Mouse (Mus musculus): ENCODE measurements at regions not wholly inside any gene's neighbourhood (a gene's known extent, or its start where the extent isn't known, plus 50 kb on each side); places are given as distances from the start of the nearest gene placed in this dataset.
A peak's percentile ranks its signal among the peaks of the same experiment; 100 is the strongest.

GRCm38 (mm10) chr7:128998759-128999158 lies 254.0 kb downstream of the Sec23ip start:
- Histone ChIP-seq H3K4me1 (ENCODE audit: control insufficient read depth, insufficient read depth, low read length) (no peaks in the 10 kb centered on the region), H3K9ac (ENCODE audit: low read depth, low read length) (no peak overlapping the region), H3K36me3 (ENCODE audit: control insufficient read depth, insufficient read depth, low read length) (no peaks in the 10 kb centered on the region), H3K4me3 (ENCODE audit: low read depth, low read length) (no peak overlapping the region), H3K4me2 (ENCODE audit: low read depth, low read length) (no peak overlapping the region), H3K27me3 (replicated peaks; ENCODE audit: control insufficient read depth, insufficient read depth, low read length) (no peaks in the 10 kb centered on the region), H3K27ac (replicated peaks; ENCODE audit: low read depth, low read length) (no peak overlapping the region), H3K9me3 (ENCODE audit: control insufficient read depth, low read length) (no peaks in the 10 kb centered on the region)
- WGBS = 65% methylated on average over 4 of the region's 4 CpGs
- no peak for ATAC-seq (ENCODE audit: low read depth)
- DNase-seq (ENCODE audit: low spot score) = no peak

DNA sequence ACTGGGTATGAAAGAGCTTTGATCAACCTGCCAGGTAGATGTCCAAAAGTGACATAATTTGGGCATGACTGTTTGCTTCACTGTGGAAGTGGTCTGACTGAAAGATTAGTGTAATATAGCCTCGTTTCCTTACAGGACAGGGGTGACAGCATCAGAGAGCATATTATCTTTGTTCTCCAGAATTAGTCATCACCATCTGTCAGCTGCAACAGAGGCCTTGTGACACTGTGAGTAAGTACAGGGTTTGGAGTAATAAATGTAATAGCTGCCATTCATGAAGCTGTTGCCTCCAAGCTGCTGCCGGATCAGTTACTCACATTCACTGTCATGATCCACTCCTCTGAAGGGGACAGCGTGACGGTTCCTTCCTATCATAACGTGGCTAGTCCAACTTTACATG lies 254.4 kb upstream of the Plpp4 start:
- H3K9me3 ChIP-seq (ENCODE audit: control insufficient read depth, low read length) = no peaks in the 10 kb centered on the region
- 75% methylated on average over 5 of the region's 5 CpGs for WGBS
- H3K9ac ChIP-seq (ENCODE audit: low read depth, low read length) = no peak overlapping the region
- H3K27ac ChIP-seq (replicated peaks; ENCODE audit: low read depth, low read length) = no peak overlapping the region
- DNase-seq (ENCODE audit: low spot score) (no peak), ATAC-seq (ENCODE audit: low read depth) (no peak)
- no peaks in the 10 kb centered on the region for H3K27me3 ChIP-seq (replicated peaks; ENCODE audit: control insufficient read depth, insufficient read depth, low read length)
- H3K4me2 ChIP-seq (ENCODE audit: low read depth, low read length) = no peak overlapping the region
- no peaks in the 10 kb centered on the region for H3K36me3 ChIP-seq (ENCODE audit: control insufficient read depth, insufficient read depth, low read length)
- no peak overlapping the region for H3K4me3 ChIP-seq (ENCODE audit: low read depth, low read length)
- H3K4me1 ChIP-seq (ENCODE audit: control insufficient read depth, insufficient read depth, low read length) = no peaks in the 10 kb centered on the region

DNA sequence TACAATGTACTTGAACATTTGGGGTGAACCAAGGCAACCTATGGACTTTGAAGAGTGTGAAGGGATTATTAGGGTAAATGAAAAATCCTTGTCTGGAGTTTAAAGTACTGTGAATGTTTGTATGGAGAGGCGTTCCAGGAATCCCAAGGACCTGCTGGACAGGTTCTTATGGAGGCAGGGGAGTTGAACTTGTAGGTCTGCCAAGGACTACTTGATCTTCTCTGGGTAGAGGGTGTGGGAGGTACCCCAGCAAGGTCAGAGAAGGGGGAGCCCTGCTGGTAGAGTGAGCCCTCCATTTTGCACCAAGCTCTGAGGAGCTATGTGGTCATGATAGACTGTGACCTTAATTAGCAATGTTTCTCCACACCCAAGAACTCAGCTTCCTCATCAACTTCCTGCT lies 253.7 kb upstream of the Plpp4 start:
- 75% methylated on average over 1 of the region's 1 CpGs for WGBS

DNA sequence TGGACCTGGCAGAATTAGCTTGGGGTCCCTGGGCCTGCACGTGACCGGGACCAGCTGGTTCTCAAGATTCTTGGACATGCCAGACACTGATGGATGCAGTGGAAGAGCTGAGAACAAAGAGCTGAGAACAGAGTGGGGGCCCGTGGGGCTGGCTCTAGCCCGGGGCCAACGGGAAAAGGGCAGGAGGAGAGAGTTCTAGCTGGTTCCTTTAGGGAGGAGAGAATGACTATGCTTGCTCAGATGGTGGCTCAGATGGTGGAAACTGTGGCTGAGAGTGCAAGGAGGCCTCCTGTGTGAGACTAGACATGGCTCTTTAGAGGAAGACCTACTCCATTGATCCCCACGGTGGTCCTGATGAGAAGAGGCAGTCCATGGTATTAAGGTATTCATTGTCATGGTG lies 240.5 kb upstream of the Plpp4 start:
- Histone ChIP-seq H3K9me3 (ENCODE audit: control insufficient read depth, low read length) (no peaks in the 10 kb centered on the region), H3K4me2 (ENCODE audit: low read depth, low read length) (no peak overlapping the region), H3K4me3 (ENCODE audit: low read depth, low read length) (no peak overlapping the region), H3K9ac (ENCODE audit: low read depth, low read length) (no peak overlapping the region), H3K27me3 (replicated peaks; ENCODE audit: control insufficient read depth, insufficient read depth, low read length) (no peaks in the 10 kb centered on the region), H3K36me3 (ENCODE audit: control insufficient read depth, insufficient read depth, low read length) (no peaks in the 10 kb centered on the region), H3K27ac (replicated peaks; ENCODE audit: low read depth, low read length) (no peak overlapping the region), H3K4me1 (ENCODE audit: control insufficient read depth, insufficient read depth, low read length) (no peaks in the 10 kb centered on the region)
- no peak for DNase-seq (ENCODE audit: low spot score)
- no peak for ATAC-seq (ENCODE audit: low read depth)
- 80% methylated on average over 6 of the region's 6 CpGs for WGBS

More for the DNA sequence above, 253.7 kb upstream of the Plpp4 start:
- no peak overlapping the region for H3K4me2 ChIP-seq (ENCODE audit: low read depth, low read length)
- H3K9me3 ChIP-seq (ENCODE audit: control insufficient read depth, low read length) = no peaks in the 10 kb centered on the region
- no peak overlapping the region for H3K27ac ChIP-seq (replicated peaks; ENCODE audit: low read depth, low read length)
- H3K4me3 ChIP-seq (ENCODE audit: low read depth, low read length) = no peak overlapping the region
- no peaks in the 10 kb centered on the region for H3K36me3 ChIP-seq (ENCODE audit: control insufficient read depth, insufficient read depth, low read length)
- no peaks in the 10 kb centered on the region for H3K27me3 ChIP-seq (replicated peaks; ENCODE audit: control insufficient read depth, insufficient read depth, low read length)
- ATAC-seq (ENCODE audit: low read depth) (no peak), DNase-seq (ENCODE audit: low spot score) (no peak)
- no peak overlapping the region for H3K9ac ChIP-seq (ENCODE audit: low read depth, low read length)
- H3K4me1 ChIP-seq (ENCODE audit: control insufficient read depth, insufficient read depth, low read length) = no peaks in the 10 kb centered on the region

GRCm38 (mm10) chr7:129027116-129027515 lies 229.7 kb upstream of the Plpp4 start:
- Histone ChIP-seq H3K9me3 (ENCODE audit: control insufficient read depth, low read length) (no peaks in the 10 kb centered on the region), H3K27ac (replicated peaks; ENCODE audit: low read depth, low read length) (no peak overlapping the region), H3K9ac (ENCODE audit: low read depth, low read length) (no peak overlapping the region), H3K4me2 (ENCODE audit: low read depth, low read length) (no peak overlapping the region), H3K36me3 (ENCODE audit: control insufficient read depth, insufficient read depth, low read length) (no peaks in the 10 kb centered on the region), H3K27me3 (replicated peaks; ENCODE audit: control insufficient read depth, insufficient read depth, low read length) (no peaks in the 10 kb centered on the region), H3K4me1 (ENCODE audit: control insufficient read depth, insufficient read depth, low read length) (no peaks in the 10 kb centered on the region), H3K4me3 (ENCODE audit: low read depth, low read length) (no peak overlapping the region)
- DNase-seq (ENCODE audit: low spot score) = peak; percentile 23
- WGBS = 80% methylated on average over 2 of the region's 2 CpGs
- no peak for ATAC-seq (ENCODE audit: low read depth)

DNA sequence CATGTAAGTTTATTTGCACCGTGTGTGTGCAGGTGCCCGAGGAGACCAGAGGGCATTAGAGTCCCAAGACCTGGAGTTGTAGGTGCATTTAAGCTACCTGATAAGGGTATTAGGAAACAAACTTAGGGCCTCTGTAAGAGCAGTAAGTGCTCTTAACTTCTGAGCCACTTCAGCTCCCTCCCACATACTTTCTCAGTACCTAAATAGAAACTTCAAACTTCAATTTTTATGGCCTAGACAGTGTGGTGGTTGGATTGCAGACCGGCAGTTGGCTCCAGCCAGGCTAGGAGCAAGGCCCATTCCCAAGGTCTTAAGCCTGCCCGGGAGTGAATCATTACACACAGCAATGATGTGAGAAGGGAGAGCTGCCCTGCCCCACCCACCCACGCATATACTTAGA lies 208.8 kb upstream of the Plpp4 start:
- WGBS = 76% methylated on average over 5 of the region's 5 CpGs
- no peak overlapping the region for H3K4me2 ChIP-seq (ENCODE audit: low read depth, low read length)
- no peak for ATAC-seq (ENCODE audit: low read depth)

GRCm38 (mm10) chr7:129049726-129050125 lies 207.1 kb upstream of the Plpp4 start:
- H3K4me2 ChIP-seq (ENCODE audit: low read depth, low read length) = no peak overlapping the region
- H3K4me3 ChIP-seq (ENCODE audit: low read depth, low read length) = no peak overlapping the region
- H3K27ac ChIP-seq (replicated peaks; ENCODE audit: low read depth, low read length) = no peak overlapping the region
- no peaks in the 10 kb centered on the region for H3K4me1 ChIP-seq (ENCODE audit: control insufficient read depth, insufficient read depth, low read length)
- H3K36me3 ChIP-seq (ENCODE audit: control insufficient read depth, insufficient read depth, low read length) = no peaks in the 10 kb centered on the region
- peak; percentile 17 for DNase-seq (ENCODE audit: low spot score)
- H3K9ac ChIP-seq (ENCODE audit: low read depth, low read length) = no peak overlapping the region
- no peaks in the 10 kb centered on the region for H3K27me3 ChIP-seq (replicated peaks; ENCODE audit: control insufficient read depth, insufficient read depth, low read length)
- 78% methylated on average over 4 of the region's 4 CpGs for WGBS
- ATAC-seq (ENCODE audit: low read depth) = no peak
- no peaks in the 10 kb centered on the region for H3K9me3 ChIP-seq (ENCODE audit: control insufficient read depth, low read length)

More for the DNA sequence above, 208.8 kb upstream of the Plpp4 start:
- H3K4me3 ChIP-seq (ENCODE audit: low read depth, low read length) = no peak overlapping the region
- no peaks in the 10 kb centered on the region for H3K9me3 ChIP-seq (ENCODE audit: control insufficient read depth, low read length)
- no peaks in the 10 kb centered on the region for H3K4me1 ChIP-seq (ENCODE audit: control insufficient read depth, insufficient read depth, low read length)
- H3K9ac ChIP-seq (ENCODE audit: low read depth, low read length) = no peak overlapping the region
- H3K36me3 ChIP-seq (ENCODE audit: control insufficient read depth, insufficient read depth, low read length) = no peaks in the 10 kb centered on the region
- no peaks in the 10 kb centered on the region for H3K27me3 ChIP-seq (replicated peaks; ENCODE audit: control insufficient read depth, insufficient read depth, low read length)
- H3K27ac ChIP-seq (replicated peaks; ENCODE audit: low read depth, low read length) = no peak overlapping the region
- no peak for DNase-seq (ENCODE audit: low spot score)

GRCm38 (mm10) chr7:129050675-129051074 lies 206.2 kb upstream of the Plpp4 start:
- H3K27me3 ChIP-seq (replicated peaks; ENCODE audit: control insufficient read depth, insufficient read depth, low read length) = no peaks in the 10 kb centered on the region
- no peak overlapping the region for H3K4me2 ChIP-seq (ENCODE audit: low read depth, low read length)
- H3K27ac ChIP-seq (replicated peaks; ENCODE audit: low read depth, low read length) = no peak overlapping the region
- no peak for DNase-seq (ENCODE audit: low spot score)
- WGBS = 71% methylated on average over 1 of the region's 1 CpGs
- H3K4me1 ChIP-seq (ENCODE audit: control insufficient read depth, insufficient read depth, low read length) = no peaks in the 10 kb centered on the region
- no peak overlapping the region for H3K4me3 ChIP-seq (ENCODE audit: low read depth, low read length)
- no peaks in the 10 kb centered on the region for H3K9me3 ChIP-seq (ENCODE audit: control insufficient read depth, low read length)
- no peaks in the 10 kb centered on the region for H3K36me3 ChIP-seq (ENCODE audit: control insufficient read depth, insufficient read depth, low read length)
- ATAC-seq (ENCODE audit: low read depth) = no peak
- H3K9ac ChIP-seq (ENCODE audit: low read depth, low read length) = no peak overlapping the region

- Histone ChIP-seq H3K9me3 (ENCODE audit: control insufficient read depth, low read length) (no peaks in the 10 kb centered on the region), H3K36me3 (ENCODE audit: control insufficient read depth, insufficient read depth, low read length) (no peaks in the 10 kb centered on the region), H3K4me3 (ENCODE audit: low read depth, low read length) (no peak overlapping the region), H3K27me3 (replicated peaks; ENCODE audit: control insufficient read depth, insufficient read depth, low read length) (no peaks in the 10 kb centered on the region), H3K4me1 (ENCODE audit: control insufficient read depth, insufficient read depth, low read length) (no peaks in the 10 kb centered on the region), H3K9ac (ENCODE audit: low read depth, low read length) (no peak overlapping the region), H3K27ac (replicated peaks; ENCODE audit: low read depth, low read length) (no peak overlapping the region), H3K4me2 (ENCODE audit: low read depth, low read length) (no peak overlapping the region)
- no peak for ATAC-seq (ENCODE audit: low read depth)
- 69% methylated on average over 2 of the region's 2 CpGs for WGBS
- no peak for DNase-seq (ENCODE audit: low spot score)
Observed at GRCm38 (mm10) chr7:129066891-129067290, 189.9 kb upstream of the Plpp4 start.

All from embryonic facial prominence, embryonic 14.5 days (tissue).